Mouse (Mus musculus) liver, postnatal 0 days (tissue): ENCODE data around the gene Borcs7. TPM values are rescaled to one million over a fixed set of nuclear protein-coding genes. Genes with fewer than 3 reads are reported as not detected.

ENCODE experiments used
- ATAC-seq: fragments of 200-750 bp; cut with Nextera tagmentation; 2 replicates; pipeline ENCODE4 v1.8.0; 2017; ENCODE audit warnings: mild to moderate bottlenecking, moderate library complexity
- DNase-seq: peaks from one replicate; pipeline ENCODE4 v3.0.0-alpha.2; 2016
- H3K27ac ChIP-seq: fragments of 300-500 bp; sonication (generic); 2 replicates; pipeline ENCODE4 v1.5.1; 2014; ENCODE audit warnings: antibody characterized with exemption, moderate library complexity, mild to moderate bottlenecking, low read depth
- H3K27me3 ChIP-seq: fragments of 300-500 bp; sonication (generic); 2 replicates; pipeline ENCODE4 v1.6.1; 2014; ENCODE audit warnings: low read length, control low read depth, mixed read lengths; ENCODE audit not compliant: insufficient read depth
- H3K36me3 ChIP-seq: fragments of 300-500 bp; sonication (generic); replicated peaks from 2 replicates; pipeline ENCODE4 v1.6.1; 2014; ENCODE audit warnings: mild to moderate bottlenecking, control low read depth, low read length, moderate library complexity, mixed read lengths; ENCODE audit not compliant: insufficient read depth
- H3K4me1 ChIP-seq: fragments of 300-500 bp; sonication (generic); 2 replicates; pipeline ENCODE4 v1.6.1; 2014; ENCODE audit warnings: antibody characterized with exemption, mild to moderate bottlenecking, control low read depth; ENCODE audit not compliant: insufficient read depth
- H3K4me2 ChIP-seq: fragments of 300-500 bp; sonication (generic); 2 replicates; pipeline ENCODE4 v1.6.1; 2014; ENCODE audit warnings: low read depth, mild to moderate bottlenecking, low read length, moderate library complexity, mixed read lengths
- H3K4me3 ChIP-seq: fragments of 300-500 bp; sonication (generic); 2 replicates; pipeline ENCODE4 v1.5.1; 2014; ENCODE audit warnings: low read depth, low read length
- H3K9ac ChIP-seq: fragments of 300-500 bp; sonication (generic); replicated peaks from 2 replicates; pipeline ENCODE4 v1.6.1; 2014; ENCODE audit warnings: mild to moderate bottlenecking, moderate library complexity
- H3K9me3 ChIP-seq: fragments of 300-500 bp; sonication (generic); 2 replicates; pipeline ENCODE4 v1.6.1; 2016; ENCODE audit warnings: mild to moderate bottlenecking, control low read depth, low read length, mixed read lengths
- CTCF ChIP-seq: sonication (generic); IDR thresholded peaks from 2 replicates; pipeline ENCODE4 v1.5.1; 2016; ENCODE audit warnings: antibody characterized with exemption, low read depth
- EP300 ChIP-seq: IDR thresholded peaks from 2 replicates; pipeline ENCODE4 v1.6.1; 2016; ENCODE audit warnings: antibody characterized with exemption, low read depth, mild to moderate bottlenecking
- WGBS: fragments of 180-500 bp; shearing (Covaris S2); extraction: QIAGEN DNeasy Blood & Tissue Kit; methylation state at CpG from one replicate; pipeline ENCODE4 v1.1.7; 2014; ENCODE audit not compliant: insufficient replicate concordance; 5-methylcytosine and 5-hydroxymethylcytosine counted together
- polyA plus RNA-seq: library from polyadenylated mRNA; unstranded; fragments of >200 nt; fragmentation: Nextera tagmentation; extraction: Ambion mirVana; gene quantifications from 2 replicates; pipeline ENCODE4 v1.2.1, GENCODE M21; 2015

The Borcs7 gene
- polyA plus RNA-seq, 1 experiment from 2014 or later, result 7.1 TPM

GRCm38 (mm10) chr19:46661511-46661910, 28.2 kb upstream of the Borcs7 start:
- no peak overlapping the region for H3K4me2 ChIP-seq
- no peak for TF ChIP-seq EP300
- peak; percentile 24 for TF ChIP-seq CTCF
- H3K9ac ChIP-seq, result no peak overlapping the region
- H3K9me3 ChIP-seq, result no peaks in the 10 kb centered on the region
- DNase-seq (no peak), ATAC-seq (no peak)
- peaks cover 14% of the 10 kb centered on the region for H3K4me1 ChIP-seq
- no peak overlapping the region for H3K4me3 ChIP-seq
- H3K36me3 ChIP-seq, result peaks cover 4% of the 10 kb centered on the region
- H3K27ac ChIP-seq, result no peak overlapping the region
- H3K27me3 ChIP-seq, result no peaks in the 10 kb centered on the region
- WGBS, result 49% methylated on average over 4 of the region's 4 CpGs

- TF ChIP-seq CTCF (no peak), EP300 (peak; percentile 72)
- Histone ChIP-seq H3K36me3 (no peaks in the 10 kb centered on the region), H3K4me3 (no peak overlapping the region), H3K9ac (no peak overlapping the region), H3K4me1 (peaks cover 14% of the 10 kb centered on the region), H3K9me3 (no peaks in the 10 kb centered on the region), H3K4me2 (no peak overlapping the region), H3K27ac (peak overlapping the region; percentile 35; the same call in 1 of the 2 replicates), H3K27me3 (no peaks in the 10 kb centered on the region)
- 48% methylated on average over 8 of the region's 8 CpGs for WGBS
- ATAC-seq, result peak; percentile 70
- DNase-seq, result peak; percentile 13
Observed at GRCm38 (mm10) chr19:46662214-46662613, 27.5 kb upstream of the Borcs7 start.

- peaks cover 14% of the 10 kb centered on the region for H3K4me1 ChIP-seq
- no peaks in the 10 kb centered on the region for H3K36me3 ChIP-seq
- peak overlapping the region; percentile 35; the same call in 1 of the 2 replicates for H3K27ac ChIP-seq
- no peaks in the 10 kb centered on the region for H3K27me3 ChIP-seq
- no peak overlapping the region for H3K9ac ChIP-seq
- H3K9me3 ChIP-seq, result no peaks in the 10 kb centered on the region
- WGBS, result 70% methylated on average over 6 of the region's 6 CpGs
- TF ChIP-seq CTCF (no peak), EP300 (no peak)
- DNase-seq (no peak), ATAC-seq (no peak)
- H3K4me3 ChIP-seq, result no peak overlapping the region
- no peak overlapping the region for H3K4me2 ChIP-seq
Observed at GRCm38 (mm10) chr19:46662784-46663183, 26.9 kb upstream of the Borcs7 start.

- Histone ChIP-seq H3K4me1 (peaks cover 16% of the 10 kb centered on the region), H3K27me3 (no peaks in the 10 kb centered on the region), H3K9me3 (no peaks in the 10 kb centered on the region), H3K4me2 (no peak overlapping the region), H3K4me3 (no peak overlapping the region), H3K9ac (no peak overlapping the region), H3K36me3 (no peaks in the 10 kb centered on the region), H3K27ac (no peak overlapping the region)
- ATAC-seq, result no peak
- DNase-seq, result no peak
- TF ChIP-seq CTCF, result no peak
- no peak for TF ChIP-seq EP300
- 64% methylated on average over 7 of the region's 7 CpGs for whole genome bisulfite sequencing
Observed at GRCm38 (mm10) chr19:46665474-46665873, 24.2 kb upstream of the Borcs7 start.

GRCm38 (mm10) chr19:46667300-46667699, 22.4 kb upstream of the Borcs7 start:
- 45% methylated on average over 11 of the region's 11 CpGs for WGBS
- Histone ChIP-seq H3K36me3 (no peaks in the 10 kb centered on the region), H3K9me3 (no peaks in the 10 kb centered on the region), H3K9ac (peak overlapping the region; percentile 18), H3K4me2 (peak overlapping the region; percentile 36), H3K4me1 (peaks cover 21% of the 10 kb centered on the region; the same call in 1 of the 2 replicates), H3K27me3 (no peaks in the 10 kb centered on the region), H3K4me3 (no peak overlapping the region), H3K27ac (peak overlapping the region; percentile 84)
- TF ChIP-seq EP300 (no peak), CTCF (no peak)
- ATAC-seq (no peak), DNase-seq (no peak)

- Histone ChIP-seq H3K36me3 (no peaks in the 10 kb centered on the region), H3K27me3 (no peaks in the 10 kb centered on the region), H3K4me3 (peak overlapping the region; percentile 19), H3K9me3 (no peaks in the 10 kb centered on the region), H3K9ac (peak overlapping the region; percentile 42), H3K27ac (peak overlapping the region; percentile 89), H3K4me2 (peak overlapping the region; percentile 63), H3K4me1 (peaks cover 25% of the 10 kb centered on the region)
- 65% methylated on average over 10 of the region's 10 CpGs for WGBS
- peak; percentile 90 for ATAC-seq
- peak; percentile 87 for DNase-seq
- TF ChIP-seq CTCF, result no peak
- peak; percentile 87 for TF ChIP-seq EP300
Observed at GRCm38 (mm10) chr19:46668263-46668662, 21.4 kb upstream of the Borcs7 start.
